Mouse (Mus musculus) liver, embryonic 16.5 days (tissue): Measurements from ENCODE around the gene Slc38a3. TPM values are rescaled to one million over a fixed set of nuclear protein-coding genes. Genes with fewer than 3 reads are reported as not detected.

Source experiments
- ATAC-seq: fragments of 200-750 bp; cut with Nextera tagmentation; 2 replicates; pipeline ENCODE4 v1.8.0; 2017; ENCODE audit warnings: low read depth, mild to moderate bottlenecking, moderate number of reproducible peaks, moderate library complexity
- H3K27ac ChIP-seq: fragments of 300-500 bp; sonication (generic); 2 replicates; pipeline ENCODE4 v1.5.1; 2014; ENCODE audit warnings: mild to moderate bottlenecking, low read length
- H3K27me3 ChIP-seq: fragments of 300-500 bp; sonication (generic); 2 replicates; pipeline ENCODE4 v1.6.1; 2014; ENCODE audit warnings: low read depth, low read length, mixed read lengths; ENCODE audit not compliant: control insufficient read depth, insufficient read depth
- H3K36me3 ChIP-seq: fragments of 300-500 bp; sonication (generic); 2 replicates; pipeline ENCODE4 v1.6.1; 2014; ENCODE audit warnings: mild to moderate bottlenecking; ENCODE audit not compliant: control insufficient read depth, insufficient read depth
- H3K4me1 ChIP-seq: fragments of 300-500 bp; sonication (generic); 2 replicates; pipeline ENCODE4 v1.6.1; 2014; ENCODE audit warnings: low read depth, low read length, mixed read lengths; ENCODE audit not compliant: control insufficient read depth
- H3K4me2 ChIP-seq: fragments of 300-500 bp; sonication (generic); 2 replicates; pipeline ENCODE4 v1.6.1; 2014; ENCODE audit warnings: low read depth, low read length, mixed read lengths
- H3K4me3 ChIP-seq: fragments of 300-500 bp; sonication (generic); 2 replicates; pipeline ENCODE4 v1.5.1; 2014; ENCODE audit warnings: low read depth, mild to moderate bottlenecking, low read length
- H3K9ac ChIP-seq: fragments of 300-500 bp; sonication (generic); 2 replicates; pipeline ENCODE4 v1.6.1; 2014; ENCODE audit warnings: low read depth, low read length
- H3K9me3 ChIP-seq: fragments of 300-500 bp; sonication (generic); replicated peaks from 2 replicates; pipeline ENCODE4 v1.6.1; 2016; ENCODE audit warnings: low read length; ENCODE audit not compliant: control insufficient read depth
- WGBS: fragments of 180-500 bp; shearing (Covaris S2); extraction: QIAGEN DNeasy Blood & Tissue Kit; methylation state at CpG from one replicate; pipeline ENCODE4 v1.1.7; 2014; ENCODE audit not compliant: insufficient replicate concordance; 5-methylcytosine and 5-hydroxymethylcytosine counted together
- polyA plus RNA-seq: library from polyadenylated mRNA; unstranded; fragments of >200 nt; fragmentation: Nextera tagmentation; extraction: Ambion mirVana; gene quantifications from 2 replicates; pipeline ENCODE4 v1.2.1, GENCODE M21; 2015

Slc38a3 gene
- polyA plus RNA-seq, 1 experiment from 2014 or later: 75.2 TPM

DNA sequence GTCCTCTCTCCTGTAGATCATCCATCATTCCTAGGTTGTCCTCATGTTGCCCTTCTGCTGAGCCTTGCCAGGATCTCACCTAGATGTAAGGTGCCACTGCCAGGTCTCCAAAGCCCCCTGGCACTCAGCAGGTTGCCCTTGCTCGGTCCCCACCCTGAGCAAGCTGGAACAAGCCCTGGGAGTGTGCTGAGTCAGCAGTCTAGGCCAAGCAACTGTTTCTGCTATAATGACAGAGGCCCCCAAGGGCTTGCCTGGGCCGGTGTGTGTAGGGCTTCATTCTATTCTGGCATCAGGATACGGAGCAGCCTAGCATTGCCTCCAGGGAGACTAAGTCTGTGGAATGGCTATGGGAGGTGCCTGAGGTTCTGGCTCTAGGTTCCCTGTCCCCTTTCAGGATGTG lies 8.6 kb downstream of the Slc38a3 start:
- H3K9ac ChIP-seq: no peak overlapping the region
- H3K36me3 ChIP-seq: no peaks in the 10 kb centered on the region
- H3K27ac ChIP-seq: no peak overlapping the region
- no peak overlapping the region for H3K4me2 ChIP-seq
- H3K4me1 ChIP-seq: no peaks in the 10 kb centered on the region
- no peak for ATAC-seq
- WGBS: 58% methylated on average over 3 of the region's 3 CpGs
- no peaks in the 10 kb centered on the region for H3K9me3 ChIP-seq
- H3K27me3 ChIP-seq: peaks cover 12% of the 10 kb centered on the region
- no peak overlapping the region for H3K4me3 ChIP-seq

DNA sequence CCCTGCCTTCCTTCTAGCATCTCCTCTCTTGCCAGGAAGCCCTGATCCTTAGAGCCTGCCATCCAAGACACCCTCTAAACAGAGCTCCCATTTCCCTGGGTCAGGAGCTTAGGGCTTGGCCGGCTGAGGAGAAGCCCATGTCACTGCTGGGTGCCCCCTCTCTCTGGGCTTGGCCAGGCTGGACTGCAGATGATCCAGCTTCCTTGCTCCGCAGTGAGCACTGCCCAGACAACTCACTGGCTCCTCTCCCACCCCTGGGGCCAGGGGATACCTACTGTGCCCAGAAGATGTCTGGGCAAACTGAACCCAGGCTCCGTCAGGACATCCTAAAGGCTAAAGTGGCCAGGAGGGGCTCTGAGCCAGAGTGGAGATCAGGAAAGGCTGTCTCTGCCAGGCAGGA lies 9.4 kb downstream of the Slc38a3 start:
- Histone ChIP-seq H3K36me3 (no peaks in the 10 kb centered on the region), H3K4me1 (no peaks in the 10 kb centered on the region), H3K27ac (no peak overlapping the region), H3K9ac (no peak overlapping the region), H3K4me3 (no peak overlapping the region), H3K27me3 (peaks cover 4% of the 10 kb centered on the region), H3K4me2 (no peak overlapping the region), H3K9me3 (no peaks in the 10 kb centered on the region)
- no peak for ATAC-seq
- WGBS: 53% methylated on average over 3 of the region's 3 CpGs

GRCm38 (mm10) chr9:107659551-107659950 lies 9.8 kb downstream of the Slc38a3 start:
- Histone ChIP-seq H3K27me3 (no peaks in the 10 kb centered on the region), H3K9ac (no peak overlapping the region), H3K4me3 (no peak overlapping the region), H3K36me3 (no peaks in the 10 kb centered on the region), H3K9me3 (no peaks in the 10 kb centered on the region), H3K4me1 (no peaks in the 10 kb centered on the region), H3K27ac (no peak overlapping the region), H3K4me2 (no peak overlapping the region)
- no peak for ATAC-seq
- WGBS: 68% methylated on average over 10 of the region's 10 CpGs

DNA sequence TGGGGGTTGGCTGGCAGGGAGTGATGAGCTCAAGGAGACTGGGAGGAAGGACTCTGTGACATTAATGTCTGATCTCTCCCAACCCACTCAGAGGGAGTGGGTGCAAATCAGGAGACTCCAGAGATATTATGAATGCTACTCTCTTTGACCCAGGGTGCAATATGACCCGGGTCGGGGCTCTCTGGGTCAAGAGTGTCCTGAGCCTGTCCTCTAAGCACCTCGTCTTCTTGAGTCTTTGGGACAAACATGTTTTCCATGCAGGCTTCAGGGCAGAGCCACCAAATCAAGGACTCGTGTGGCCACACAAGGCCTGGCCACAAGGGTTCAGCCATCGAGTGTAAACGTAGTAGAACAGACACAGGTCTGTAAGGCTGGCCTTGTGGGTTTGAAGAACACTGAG lies 11.2 kb downstream of the Slc38a3 start:
- Histone ChIP-seq H3K9me3 (no peaks in the 10 kb centered on the region), H3K27me3 (no peaks in the 10 kb centered on the region), H3K9ac (no peak overlapping the region), H3K4me3 (no peak overlapping the region), H3K4me2 (no peak overlapping the region), H3K27ac (no peak overlapping the region), H3K4me1 (no peaks in the 10 kb centered on the region), H3K36me3 (no peaks in the 10 kb centered on the region)
- WGBS: 60% methylated on average over 6 of the region's 6 CpGs
- no peak for ATAC-seq

DNA sequence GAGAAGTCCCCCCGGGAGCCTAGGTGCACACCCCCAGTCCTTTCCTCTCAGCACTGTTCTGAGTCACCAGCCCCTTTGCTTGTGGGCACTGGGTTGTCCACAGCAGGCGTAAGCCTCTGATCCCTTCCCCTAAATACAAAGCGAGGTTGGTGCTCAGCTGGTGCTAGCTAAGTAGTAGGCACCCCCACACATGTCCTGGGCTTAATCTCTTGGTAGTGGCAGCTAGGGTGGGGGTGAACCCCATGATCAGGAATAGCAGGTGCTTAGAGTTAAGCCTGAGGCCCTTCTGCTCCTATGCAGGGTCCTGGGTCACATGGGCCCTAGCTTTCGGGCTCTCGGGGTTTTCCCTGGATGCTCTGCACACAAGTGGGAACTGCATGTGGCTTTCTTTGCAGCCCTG lies 12.2 kb downstream of the Slc38a3 start:
- no peak for ATAC-seq
- H3K27me3 ChIP-seq: no peaks in the 10 kb centered on the region
- no peak overlapping the region for H3K4me2 ChIP-seq
- H3K4me3 ChIP-seq: no peak overlapping the region
- H3K4me1 ChIP-seq: no peaks in the 10 kb centered on the region
- no peak overlapping the region for H3K9ac ChIP-seq
- no peak overlapping the region for H3K27ac ChIP-seq
- WGBS: 55% methylated on average over 5 of the region's 5 CpGs
- H3K9me3 ChIP-seq: no peaks in the 10 kb centered on the region
- H3K36me3 ChIP-seq: no peaks in the 10 kb centered on the region

DNA sequence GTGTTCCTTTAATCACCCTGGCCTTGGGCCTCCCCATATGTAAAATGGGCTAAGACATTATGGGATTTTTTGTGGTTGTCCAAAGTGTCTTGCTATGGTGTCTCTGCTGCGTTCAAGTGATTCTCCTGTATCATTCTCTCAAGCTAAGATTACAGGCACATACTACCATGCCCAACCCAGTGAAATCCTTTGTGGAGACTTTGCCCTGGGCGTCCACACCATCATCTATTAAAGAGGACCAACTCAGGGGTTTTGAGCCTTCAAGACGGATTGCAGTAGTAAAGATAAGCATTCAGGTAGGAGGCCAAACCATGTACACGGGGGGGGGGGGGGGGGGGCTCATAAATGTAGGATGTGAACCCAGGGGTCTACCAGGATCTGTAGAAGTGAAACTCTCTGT lies 14.7 kb downstream of the Slc38a3 start:
- H3K4me1 ChIP-seq: no peaks in the 10 kb centered on the region
- WGBS: 47% methylated on average over 4 of the region's 4 CpGs
- H3K9ac ChIP-seq: no peak overlapping the region
- H3K36me3 ChIP-seq: no peaks in the 10 kb centered on the region
- no peak overlapping the region for H3K27ac ChIP-seq
- no peak overlapping the region for H3K4me2 ChIP-seq
- no peak overlapping the region for H3K4me3 ChIP-seq
- ATAC-seq: no peak
- H3K27me3 ChIP-seq: no peaks in the 10 kb centered on the region
- no peaks in the 10 kb centered on the region for H3K9me3 ChIP-seq

- no peaks in the 10 kb centered on the region for H3K4me1 ChIP-seq
- H3K9ac ChIP-seq: no peak overlapping the region
- H3K27me3 ChIP-seq: no peaks in the 10 kb centered on the region
- no peak overlapping the region for H3K4me3 ChIP-seq
- WGBS: 43% methylated on average over 2 of the region's 2 CpGs
- no peaks in the 10 kb centered on the region for H3K36me3 ChIP-seq
- peak; percentile 76 for ATAC-seq
- H3K27ac ChIP-seq: 0 out of 2 replicates have a peak overlapping the region, but pooled peaks have one; percentile 26
- no peak overlapping the region for H3K4me2 ChIP-seq
- H3K9me3 ChIP-seq: no peaks in the 10 kb centered on the region
Measured at GRCm38 (mm10) chr9:107653474-107653873, 15.9 kb downstream of the Slc38a3 start.

- WGBS: 51% methylated on average over 12 of the region's 12 CpGs
- no peak overlapping the region for H3K9ac ChIP-seq
- ATAC-seq: no peak
- no peaks in the 10 kb centered on the region for H3K36me3 ChIP-seq
- no peaks in the 10 kb centered on the region for H3K4me1 ChIP-seq
- no peaks in the 10 kb centered on the region for H3K27me3 ChIP-seq
- no peak overlapping the region for H3K4me3 ChIP-seq
- H3K27ac ChIP-seq: no peak overlapping the region
- H3K9me3 ChIP-seq: no peaks in the 10 kb centered on the region
- H3K4me2 ChIP-seq: no peak overlapping the region
Measured at GRCm38 (mm10) chr9:107650708-107651481, 18.4 kb downstream of the Slc38a3 start.

GRCm38 (mm10) chr9:107650225-107650624 lies 19.1 kb downstream of the Slc38a3 start:
- peaks cover 2% of the 10 kb centered on the region for H3K4me1 ChIP-seq
- no peak overlapping the region for H3K9ac ChIP-seq
- 63% methylated on average over 7 of the region's 7 CpGs for WGBS
- H3K27me3 ChIP-seq: no peaks in the 10 kb centered on the region; the same call in 1 of the 2 replicates
- H3K4me2 ChIP-seq: no peak overlapping the region
- no peak overlapping the region for H3K27ac ChIP-seq
- ATAC-seq: no peak
- no peaks in the 10 kb centered on the region for H3K36me3 ChIP-seq
- H3K4me3 ChIP-seq: no peak overlapping the region
- no peaks in the 10 kb centered on the region for H3K9me3 ChIP-seq
